Mouse (Mus musculus) macrophage (primary cell): ENCODE results near the gene Rag2. TPM values are rescaled to one million over a fixed set of nuclear protein-coding genes. Genes with fewer than 3 reads are reported as not detected.
A peak's percentile ranks its signal among the peaks of the same experiment; 100 is the strongest.

ENCODE experiments used
- H3K27ac ChIP-seq: fragments of 350-480 bp; formaldehyde crosslinking; 2 replicates; pipeline ENCODE4 v1.9.0; 2021
- H3K36me3 ChIP-seq: fragments of 350-480 bp; formaldehyde crosslinking; 2 replicates; pipeline ENCODE4 v1.9.0; 2021; ENCODE audit errors: inconsistent target
- H3K4me3 ChIP-seq: fragments of 350-480 bp; formaldehyde crosslinking; 2 replicates; pipeline ENCODE4 v1.9.0; 2021; ENCODE audit errors: inconsistent target
- H3K79me2 ChIP-seq: fragments of 350-480 bp; formaldehyde crosslinking; 2 replicates; pipeline ENCODE4 v1.9.0; 2021; ENCODE audit errors: inconsistent target
- WGBS: methylation state at CpG from one replicate; pipeline ENCODE4 v1.1.7; 2026; ENCODE audit warnings: inconsistent platforms; ENCODE audit not compliant: missing documents; 5-methylcytosine and 5-hydroxymethylcytosine counted together
- polyA plus RNA-seq: library from polyadenylated mRNA; stranded (reverse); fragments of 250-400 nt; gene quantifications from 3 replicates; pipeline ENCODE4 v1.2.4, GENCODE M21; 2018; ENCODE audit warnings: inconsistent platforms

Rag2 gene
- polyA plus RNA-seq, 1 experiment from 2014 or later, result not detected

DNA sequence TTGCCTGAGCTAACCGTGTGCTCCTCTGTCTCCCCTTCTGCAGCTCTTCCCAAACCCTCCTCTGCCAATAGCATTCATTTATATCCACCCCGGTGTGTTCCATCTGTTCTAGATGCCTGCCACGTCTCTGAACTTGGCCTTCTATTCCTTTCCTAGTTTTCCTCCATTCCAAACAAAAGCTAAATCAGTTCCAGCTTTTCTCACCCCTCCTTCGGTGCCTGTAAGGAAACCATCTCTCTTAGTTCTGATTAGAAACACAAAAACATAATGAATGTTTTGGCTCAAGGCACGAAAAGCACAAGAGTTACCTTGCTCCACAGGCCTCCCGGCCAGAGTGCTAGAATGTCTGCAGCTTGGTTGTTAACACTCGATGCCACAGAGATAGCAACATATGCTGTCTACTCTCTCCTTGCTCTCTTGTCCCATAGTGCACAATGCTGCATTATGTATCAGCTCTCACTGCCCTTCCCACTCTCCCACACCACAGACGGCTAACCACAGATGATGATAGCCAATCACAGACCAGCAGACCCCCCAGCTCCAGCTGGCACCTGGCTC lies 24.7 kb downstream of the Rag2 start, which contains the start of the genes Rag1 and B230118H07Rik:
Gene Rag1, minus strand, starts transcription at position 388 of the 558 bp plus-strand sequence.
Gene B230118H07Rik, minus strand, starts transcription at position 419 of the 558 bp plus-strand sequence.
- Histone ChIP-seq H3K79me2 (no peaks in the 10 kb centered on the region), H3K36me3 (no peaks in the 10 kb centered on the region), H3K4me3 (no peak within 1 kb of the TSS), H3K27ac (no peak within 1 kb of the TSS)
- WGBS, result 60% methylated on average over 8 of the region's 8 CpGs

DNA sequence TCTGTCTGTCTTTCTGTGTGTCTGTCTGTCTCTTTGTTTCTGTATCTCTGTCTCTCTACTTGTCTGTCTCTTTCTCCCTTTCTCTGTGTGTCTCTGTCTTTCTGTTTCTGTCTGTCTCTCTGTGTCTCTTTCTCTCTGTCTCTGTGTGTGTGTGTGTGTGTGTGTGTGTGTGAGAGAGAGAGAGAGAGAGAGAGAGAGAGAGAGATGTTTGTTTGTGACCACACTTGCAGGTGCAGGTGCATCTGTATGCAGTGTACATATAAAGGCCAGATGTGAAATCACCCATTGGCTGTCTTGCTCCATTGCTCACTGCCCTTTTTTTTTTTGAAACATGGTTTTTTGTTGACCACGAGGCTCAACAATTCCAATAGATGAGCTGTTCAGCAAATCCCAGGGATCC lies 25.9 kb downstream of the Rag2 start:
- 57% methylated on average over 1 of the region's 1 CpGs for WGBS
- H3K27ac ChIP-seq, result no peak overlapping the region

DNA sequence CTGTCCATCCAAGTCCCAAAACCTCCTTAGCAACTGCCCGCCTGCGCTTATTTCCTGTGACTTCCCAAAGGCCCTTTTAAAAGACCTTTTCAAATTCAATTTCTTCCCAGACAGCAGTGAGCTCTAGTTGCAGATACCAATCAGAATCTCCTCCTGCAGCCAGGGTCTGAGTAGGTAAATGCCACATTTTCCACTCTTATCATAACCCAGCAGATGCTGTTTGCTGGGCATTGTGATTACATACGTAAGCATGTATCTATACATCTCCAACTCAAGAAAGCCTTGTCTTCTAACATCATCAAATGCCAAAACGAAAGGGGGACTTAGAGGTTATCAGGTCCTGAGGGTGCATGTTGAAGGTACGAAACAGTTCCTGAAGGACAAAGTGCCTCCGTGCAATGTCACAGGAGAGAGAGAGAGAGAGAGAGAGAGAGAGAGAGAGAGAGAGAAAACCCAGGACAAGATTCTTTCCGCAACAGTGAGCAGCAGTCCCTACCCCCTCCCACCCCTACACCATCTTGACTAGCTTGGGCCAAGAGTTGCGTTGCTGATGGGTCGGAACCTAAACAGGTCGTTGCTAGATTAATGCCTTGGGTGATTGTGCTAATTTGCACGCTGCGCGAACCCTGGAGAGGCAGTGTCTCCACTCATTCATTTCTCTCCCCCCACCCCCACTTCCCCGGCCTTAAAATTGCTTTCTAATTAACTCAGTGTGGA lies 27.8 kb downstream of the Rag2 start:
- Histone ChIP-seq H3K36me3 (no peaks in the 10 kb centered on the region), H3K4me3 (no peak overlapping the region), H3K79me2 (no peaks in the 10 kb centered on the region), H3K27ac (no peak overlapping the region)
- WGBS, result 61% methylated on average over 14 of the region's 14 CpGs

More for the DNA sequence above, 25.9 kb downstream of the Rag2 start:
- H3K4me3 ChIP-seq, result no peak overlapping the region
- no peaks in the 10 kb centered on the region for H3K79me2 ChIP-seq
- no peaks in the 10 kb centered on the region for H3K36me3 ChIP-seq

DNA sequence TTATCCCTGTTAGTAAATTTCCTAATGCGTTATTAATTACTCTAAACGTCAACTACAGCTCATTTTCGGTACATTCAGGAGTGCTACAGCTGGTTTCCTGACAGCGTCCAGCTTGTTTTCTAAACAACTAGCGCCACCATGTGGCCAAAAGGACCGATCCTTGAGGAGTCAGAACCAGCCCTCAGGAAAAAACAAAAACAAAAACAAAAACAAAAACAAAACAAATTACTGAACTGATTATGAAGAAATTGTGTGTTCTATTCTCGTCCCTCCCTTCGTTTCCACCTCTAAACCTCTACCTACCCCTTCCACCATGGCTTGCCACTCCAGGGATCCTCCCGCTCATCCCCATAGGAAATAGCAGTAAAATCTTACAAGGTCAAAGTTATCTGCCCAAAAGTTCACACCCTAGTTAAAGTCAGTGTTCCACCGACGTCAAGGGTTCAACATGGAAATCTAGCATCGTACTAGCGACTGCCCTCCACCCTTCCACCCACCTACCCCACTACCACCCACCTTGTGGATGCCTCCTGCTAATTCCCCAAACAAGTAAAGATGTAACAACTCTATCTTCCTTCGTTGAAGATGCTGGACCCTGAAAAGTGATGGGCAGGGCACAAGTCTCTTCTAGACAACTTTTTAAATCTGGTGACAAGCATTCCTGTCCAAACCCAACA lies 28.5 kb downstream of the Rag2 start:
- H3K4me3 ChIP-seq, result no peak overlapping the region
- 19% methylated on average over 14 of the region's 14 CpGs for WGBS
- H3K27ac ChIP-seq, result no peak overlapping the region
- no peaks in the 10 kb centered on the region for H3K36me3 ChIP-seq
- no peaks in the 10 kb centered on the region for H3K79me2 ChIP-seq

DNA sequence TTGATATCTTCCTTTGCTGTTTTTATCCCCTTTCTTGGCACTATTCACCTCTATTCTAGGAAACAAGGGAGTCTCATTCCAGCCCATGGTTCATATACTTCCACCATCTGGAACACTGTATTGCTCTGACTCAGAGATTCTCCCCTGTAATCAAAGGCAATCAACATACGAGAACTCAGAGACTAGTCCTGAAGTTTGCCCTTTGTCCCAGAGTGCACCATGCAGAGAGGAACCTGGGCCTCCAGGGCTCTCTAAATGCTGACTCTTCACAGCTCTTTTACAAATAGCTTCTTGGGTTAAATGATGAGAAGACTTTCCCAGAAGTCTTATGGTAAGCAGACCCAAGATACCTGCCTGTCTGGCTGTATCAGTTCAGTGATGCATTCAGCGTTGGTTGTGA lies 36.0 kb downstream of the Rag2 start:
- WGBS, result 100% methylated on average over 2 of the region's 2 CpGs
- Histone ChIP-seq H3K36me3 (no peaks in the 10 kb centered on the region), H3K4me3 (no peak overlapping the region), H3K27ac (no peak overlapping the region), H3K79me2 (no peaks in the 10 kb centered on the region)

DNA sequence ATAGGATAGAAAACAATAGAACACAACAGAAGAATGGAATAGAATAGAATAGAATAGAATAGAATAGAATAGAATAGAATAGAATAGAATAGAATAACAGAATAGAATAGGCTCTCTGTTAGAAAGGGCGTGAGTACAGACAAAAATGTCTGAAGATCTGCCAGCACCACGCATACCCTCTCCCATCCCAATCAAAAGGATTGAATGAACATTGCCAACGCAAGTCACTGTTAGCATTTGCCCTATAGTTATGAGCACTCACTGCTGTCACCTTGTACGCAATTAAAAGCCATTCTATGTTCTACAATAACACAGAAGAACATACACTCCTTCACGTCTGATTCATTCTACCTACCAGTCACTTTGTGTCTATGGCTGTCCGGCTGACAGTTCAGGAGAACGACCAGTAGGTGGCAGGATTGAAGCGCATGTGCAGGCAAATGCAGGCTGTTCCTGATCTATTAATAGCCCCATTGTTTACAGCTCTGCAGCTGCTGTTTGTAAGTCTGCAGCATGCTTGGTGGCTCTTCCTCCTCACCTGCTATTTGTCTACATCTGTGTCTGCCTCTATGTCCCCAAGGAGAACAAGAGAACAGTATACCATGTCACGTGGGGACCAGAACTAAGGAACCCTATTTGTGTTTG lies 40.7 kb downstream of the Rag2 start:
- Histone ChIP-seq H3K27ac (no peak overlapping the region), H3K79me2 (no peaks in the 10 kb centered on the region), H3K4me3 (no peak overlapping the region), H3K36me3 (no peaks in the 10 kb centered on the region)
- WGBS, result 31% methylated on average over 9 of the region's 9 CpGs

DNA sequence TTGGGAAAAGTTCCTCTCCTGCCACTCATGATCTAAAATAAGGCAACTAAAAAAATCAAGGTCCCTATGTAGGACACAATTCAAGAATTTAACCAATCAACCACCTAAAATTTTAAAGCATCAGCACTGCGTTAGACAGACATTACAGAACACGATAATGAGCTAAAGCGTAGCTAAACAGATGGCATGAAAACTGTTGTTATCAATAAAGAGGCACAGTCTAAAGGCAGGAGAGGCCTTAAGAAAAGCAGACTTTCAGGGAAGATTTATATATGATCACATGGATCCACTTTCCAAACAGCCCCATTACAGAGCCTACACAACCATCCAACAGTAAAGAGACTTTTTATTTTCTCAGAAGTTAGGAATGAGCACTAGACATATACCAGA lies 41.2 kb downstream of the Rag2 start:
- Histone ChIP-seq H3K4me3 (no peak overlapping the region), H3K36me3 (no peaks in the 10 kb centered on the region), H3K79me2 (no peaks in the 10 kb centered on the region), H3K27ac (no peak overlapping the region)
- WGBS, result 100% methylated on average over 3 of the region's 3 CpGs

DNA sequence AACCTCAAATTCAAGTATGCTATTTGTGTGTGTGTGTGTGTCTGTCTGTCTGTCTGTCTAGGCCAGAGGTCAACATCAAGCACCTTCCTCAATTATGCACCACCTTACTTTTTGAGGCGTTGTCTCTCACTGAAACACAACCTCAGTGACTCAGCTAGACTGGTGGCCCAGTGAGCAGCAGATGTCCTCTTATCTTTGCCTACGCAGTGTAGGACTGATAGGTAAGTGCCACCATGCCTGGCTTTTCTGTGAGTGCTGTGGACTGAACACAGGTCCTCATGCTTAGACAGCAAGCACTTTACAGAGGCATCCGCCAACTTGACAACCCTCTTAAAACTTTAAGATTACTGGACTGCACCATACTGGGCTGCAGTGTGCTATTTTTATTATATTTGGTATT lies 44.2 kb downstream of the Rag2 start:
- H3K79me2 ChIP-seq, result no peaks in the 10 kb centered on the region
- 87% methylated on average over 3 of the region's 3 CpGs for WGBS

DNA sequence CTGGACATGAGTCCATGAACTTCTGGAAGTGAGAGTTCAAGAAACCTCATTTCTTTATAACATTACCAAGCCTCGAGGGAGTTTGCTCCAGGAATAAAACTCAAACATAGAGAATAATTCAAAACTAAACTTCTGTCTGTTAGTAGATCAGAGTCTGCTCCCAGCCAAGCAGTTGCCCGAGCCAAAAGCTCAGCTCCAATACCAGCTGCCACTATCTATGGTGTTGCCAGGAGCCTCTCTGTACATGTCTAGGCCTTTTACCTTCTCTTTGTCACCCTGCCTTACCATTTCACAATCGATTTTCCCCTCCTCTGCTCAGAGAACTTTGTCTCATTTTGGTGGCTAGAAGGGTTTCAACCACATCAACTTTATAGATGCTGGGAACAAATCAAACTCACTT lies 49.0 kb downstream of the Rag2 start:
- H3K27ac ChIP-seq, result no peak overlapping the region
- H3K36me3 ChIP-seq, result no peaks in the 10 kb centered on the region
- 71% methylated on average over 3 of the region's 3 CpGs for WGBS
- H3K79me2 ChIP-seq, result peaks cover 2% of the 10 kb centered on the region
- no peak overlapping the region for H3K4me3 ChIP-seq

More for the DNA sequence above, 44.2 kb downstream of the Rag2 start:
- Histone ChIP-seq H3K36me3 (no peaks in the 10 kb centered on the region), H3K27ac (no peak overlapping the region), H3K4me3 (no peak overlapping the region)

DNA sequence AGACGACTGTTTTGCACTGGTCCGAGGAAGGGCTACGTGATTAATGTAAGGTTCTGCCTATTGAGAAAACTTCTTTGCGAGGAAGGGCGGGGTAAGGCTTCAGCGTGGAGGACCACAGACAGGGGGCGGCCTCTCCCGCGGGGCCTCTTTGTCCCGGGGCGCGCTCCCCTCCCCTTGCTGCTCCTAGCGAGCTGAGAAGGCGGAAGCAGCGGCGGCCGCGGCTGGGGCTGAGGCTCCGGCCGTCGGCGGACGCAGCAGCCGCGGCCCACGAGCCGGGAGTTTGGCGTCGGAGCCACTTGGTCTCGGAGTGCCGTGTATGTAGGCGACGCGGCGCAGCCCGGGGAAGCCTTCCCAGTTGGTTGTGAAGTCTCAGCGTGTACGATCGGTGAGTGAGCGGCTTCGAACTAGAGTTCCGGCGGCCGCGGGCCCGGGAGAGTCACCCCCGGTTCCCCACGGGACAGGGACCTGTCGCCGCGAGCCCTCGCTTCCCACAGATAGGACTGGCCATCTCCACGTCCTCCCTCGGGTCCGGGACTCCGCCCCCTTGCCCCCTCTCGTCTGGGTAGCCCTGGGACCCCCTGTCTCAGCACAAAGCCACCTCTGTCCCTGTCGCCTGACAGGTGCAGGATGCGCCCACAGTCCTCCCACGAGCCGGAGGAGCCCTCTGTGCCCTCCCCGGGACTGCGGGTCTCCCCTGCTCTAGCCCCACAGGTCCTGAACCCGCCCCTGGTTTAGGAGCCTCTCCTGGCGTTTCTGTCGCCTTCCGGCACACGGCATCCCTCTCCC lies 53.9 kb downstream of the Rag2 start, which contains the start of gene Traf6:
Gene Traf6, plus strand, starts transcription at position 194 of the 786 bp plus-strand sequence.
- no peaks in the 10 kb centered on the region for H3K36me3 ChIP-seq
- WGBS, result 1% methylated on average over 61 of the region's 68 CpGs
- H3K27ac ChIP-seq, result no peak within 1 kb of the TSS

DNA sequence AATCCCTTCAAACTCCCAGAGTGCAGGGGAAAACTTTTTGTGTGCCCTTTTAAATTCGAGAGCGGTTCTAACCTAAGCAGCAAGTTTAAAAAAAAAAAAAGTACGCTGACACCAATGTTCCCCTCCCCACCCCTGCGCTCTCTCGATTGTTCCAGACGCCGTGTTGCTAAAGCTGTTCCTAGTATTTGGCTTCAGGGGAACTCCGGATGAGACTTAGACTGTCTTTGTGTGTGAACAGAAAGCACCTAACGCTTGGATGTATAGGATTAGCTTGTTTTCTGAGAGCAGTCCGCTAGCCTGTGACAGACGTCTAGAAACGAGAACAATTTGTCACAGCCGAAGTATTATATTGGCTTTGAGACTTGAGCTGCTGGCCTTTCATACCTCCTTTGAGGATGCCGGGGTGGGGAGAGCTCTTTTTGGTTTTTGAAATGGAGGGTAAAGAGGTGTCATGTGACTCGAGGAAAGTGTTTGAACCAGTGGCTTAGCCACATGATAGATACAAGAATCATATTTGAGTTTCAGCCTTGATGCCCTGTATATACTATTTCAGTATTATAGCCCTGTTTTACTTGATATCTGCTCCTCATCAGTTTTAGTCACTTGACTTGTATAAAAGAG lies 54.8 kb downstream of the Rag2 start:
- Histone ChIP-seq H3K79me2 (peaks cover 59% of the 10 kb centered on the region), H3K4me3 (peak overlapping the region; percentile 84), H3K27ac (no peak overlapping the region), H3K36me3 (0 out of 2 replicates have a peak, but pooled peaks cover 3% of the 10 kb centered on the region)
- WGBS, result 2% methylated on average over 15 of the region's 15 CpGs

More for the DNA sequence above, 53.9 kb downstream of the Rag2 start, which contains the start of gene Traf6:
- Histone ChIP-seq H3K4me3 (peak within 1 kb of the TSS; percentile 84), H3K79me2 (peaks cover 51% of the 10 kb centered on the region)
